Mouse (Mus musculus): ENCODE data around the gene 4932415D10Rik. TPM values are rescaled to one million over a fixed set of nuclear protein-coding genes. Genes with fewer than 3 reads are reported as not detected.

Gene 4932415D10Rik
- not detected in 2 replicates for polyA plus RNA-seq (2012; rRNA removed)

DNA sequence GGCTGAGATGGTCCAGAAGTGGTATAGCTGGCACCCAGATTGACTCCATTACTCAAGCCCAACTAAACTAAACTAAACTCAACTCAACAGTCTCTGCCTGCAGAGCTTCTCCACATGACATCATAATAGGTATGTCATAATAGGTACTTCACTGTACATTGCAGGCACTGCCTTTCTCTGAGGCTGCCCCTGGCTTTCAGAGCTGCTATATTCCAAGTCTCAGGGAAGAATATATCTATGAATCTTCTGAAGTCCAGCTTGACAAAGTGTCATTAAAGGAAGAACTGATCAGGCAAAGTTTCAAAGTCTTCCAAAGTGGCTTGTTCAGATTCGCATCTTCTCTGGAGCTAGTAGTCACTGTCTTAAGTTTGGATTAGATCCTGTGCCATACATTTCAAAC is at the start of gene 4932415D10Rik:
4932415D10Rik (minus strand) TSS at position 101 of the 400 bp plus-strand sequence.

DNA sequence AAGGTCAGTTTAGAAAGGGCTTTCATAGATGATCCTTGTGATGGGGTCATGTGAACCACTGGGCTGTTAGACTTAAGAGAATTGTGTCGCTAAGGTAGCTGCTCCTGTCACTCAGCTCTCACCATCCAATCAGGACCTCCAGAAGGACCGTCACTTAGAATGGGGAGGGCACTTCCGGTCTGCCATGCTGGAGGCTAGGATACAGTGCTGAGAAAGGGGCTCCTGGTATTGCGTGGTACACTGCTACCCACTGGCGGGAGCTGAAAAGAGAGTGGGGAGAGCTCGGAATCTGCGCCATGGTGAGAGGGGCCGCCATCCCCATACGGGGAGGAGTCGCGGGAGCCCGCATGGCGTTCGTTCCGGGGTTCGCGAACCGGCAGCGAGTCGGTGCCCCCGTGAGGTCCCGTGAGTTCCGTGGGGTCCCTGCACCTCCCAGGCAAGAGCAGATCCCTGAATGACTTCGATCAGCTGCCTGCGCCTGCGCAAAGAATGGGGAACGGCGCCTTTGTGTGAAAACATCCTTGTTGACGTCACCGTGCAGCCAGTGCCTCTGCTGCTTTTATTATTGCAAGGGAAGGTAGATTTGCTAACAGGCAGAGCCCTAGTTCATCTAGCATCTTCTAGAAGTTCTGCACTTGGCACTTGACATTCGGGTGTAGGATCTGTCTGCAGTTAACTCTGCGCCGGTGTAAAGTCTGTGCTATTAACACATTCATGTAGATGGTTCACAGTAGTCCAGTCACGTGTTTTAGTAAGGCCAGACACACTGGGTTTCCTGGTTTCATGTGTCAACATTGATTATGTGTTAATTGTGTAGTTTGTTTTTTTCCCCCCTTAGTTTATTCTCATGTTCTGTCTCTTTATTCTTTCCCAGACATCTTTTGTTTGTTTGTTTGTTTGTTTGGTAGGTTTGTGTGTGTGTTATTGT is 38.0 kb upstream of the 4932415D10Rik start, which contains the start of gene Gm4924:
Gm4924 (plus strand) TSS at position 173 of the 928 bp plus-strand sequence.

DNA sequence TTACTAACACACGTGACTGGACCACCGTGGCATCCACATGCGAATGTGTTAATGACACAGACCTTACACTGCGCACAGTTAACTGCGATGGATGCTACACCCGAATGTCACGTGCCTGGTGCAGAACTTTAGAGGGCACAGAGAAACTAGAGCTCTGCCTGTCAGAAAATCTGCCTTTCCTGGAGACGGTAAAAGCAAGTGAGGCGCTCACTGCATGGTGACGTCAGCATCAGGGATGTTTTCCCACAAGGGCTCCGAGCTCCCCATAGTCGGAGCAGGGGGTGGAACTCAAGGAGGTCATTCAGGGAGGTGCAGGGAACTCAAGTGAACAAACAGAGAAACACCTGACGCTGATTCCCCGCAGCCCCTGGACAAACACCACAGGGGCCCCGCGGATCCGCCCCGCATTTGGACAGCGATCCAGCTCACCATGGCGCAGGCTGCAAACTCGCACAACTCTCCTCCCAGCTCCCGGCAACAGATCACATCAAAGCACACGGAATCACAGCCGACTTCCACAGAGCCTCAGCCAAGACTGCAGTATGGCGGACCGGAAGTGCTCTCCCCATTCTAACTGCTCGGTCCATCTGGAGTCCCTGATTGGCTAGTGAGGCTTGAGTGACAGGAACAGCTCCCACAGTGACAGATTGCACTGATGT is 75.5 kb downstream of the 4932415D10Rik start, which contains the start of gene Zfp938:
Zfp938 (minus strand) TSS at position 539 of the 659 bp plus-strand sequence.

Other genes starting within 250 kb of the 4932415D10Rik start
- gene BC024063, start 233.2 kb downstream of the 4932415D10Rik start, polyA plus RNA-seq (2012; rRNA removed): 3.3 and 3.5 TPM in 2 replicates
- gene AU041133, start 188.6 kb downstream of the 4932415D10Rik start, polyA plus RNA-seq (2012; rRNA removed): 4.1 and 4.5 TPM in 2 replicates
- gene Zfp938, start 75.3 kb downstream of the 4932415D10Rik start, polyA plus RNA-seq (2012; rRNA removed): 20.9 and 23.0 TPM in 2 replicates
- 5.9 and 6.0 TPM in 2 replicates for gene Gm4924, start 37.7 kb upstream of the 4932415D10Rik start, polyA plus RNA-seq (2012; rRNA removed)
- not detected in 2 replicates for gene Gm1553, start 176.0 kb upstream of the 4932415D10Rik start, polyA plus RNA-seq (2012; rRNA removed)